Mouse (Mus musculus) fat pad, adult 2 months (tissue): ENCODE data around the gene Nod2.

Source experiments
- DNase-seq: peaks from one replicate; pipeline ENCODE4 v3.0.0-alpha.2; 2011; ENCODE audit warnings: low read depth, low spot score; ENCODE audit errors: extremely low read depth

Gene Nod2

DNA sequence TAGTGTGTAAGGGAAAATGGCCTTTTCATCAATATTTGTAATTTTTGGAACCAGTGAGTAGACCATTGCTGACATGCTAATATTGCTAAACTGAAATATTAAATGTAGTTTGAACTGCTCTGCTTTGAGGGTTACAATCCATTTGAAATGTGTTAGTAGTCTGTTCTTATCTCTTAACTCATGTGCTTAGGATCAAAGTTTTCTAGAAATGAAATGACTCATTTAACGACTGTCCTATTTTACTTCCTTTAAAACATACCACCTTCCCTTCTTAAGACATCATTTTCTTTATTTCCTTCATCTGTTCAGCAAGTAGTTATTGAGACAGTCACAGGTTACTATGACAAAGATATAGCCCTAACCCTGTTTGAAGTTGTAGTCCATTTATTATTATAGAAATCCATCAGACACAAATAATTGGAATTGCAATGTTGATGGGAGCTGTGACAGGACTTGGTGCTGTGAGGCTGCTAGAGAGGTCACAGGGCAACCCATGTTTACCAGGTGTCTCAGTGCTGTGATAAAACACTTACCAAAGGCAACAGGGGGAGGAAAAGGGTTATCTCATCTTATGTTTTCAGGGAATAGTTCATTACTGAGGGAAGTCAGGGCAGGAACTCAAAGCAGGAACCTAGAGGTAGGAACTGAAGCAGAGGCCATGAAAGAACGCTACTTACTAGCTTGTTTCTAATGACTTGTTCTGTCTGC lies 76.3 kb downstream of the Nod2 start:
- DNase-seq = no peak
